Mouse (Mus musculus) hindbrain, embryonic 11.5 days (tissue): ENCODE measurements at regions not wholly inside any gene's neighbourhood (a gene's known extent, or its start where the extent isn't known, plus 50 kb on each side); places are given as distances from the start of the nearest gene placed in this dataset.

Experiments
- ATAC-seq: fragments of 200-750 bp; cut with Nextera tagmentation; 2 replicates; pipeline ENCODE4 v1.8.0; 2017; ENCODE audit warnings: mild to moderate bottlenecking, moderate TSS enrichment, moderate library complexity; ENCODE audit not compliant: low FRiP score
- DNase-seq: peaks from one replicate; pipeline ENCODE4 v3.0.0-alpha.2; 2015; ENCODE audit warnings: low spot score
- H3K27ac ChIP-seq: fragments of 300-500 bp; sonication (generic); 2 replicates; pipeline ENCODE4 v1.5.1; 2014; ENCODE audit warnings: mild to moderate bottlenecking, low read depth, low read length
- H3K27me3 ChIP-seq: fragments of 300-500 bp; sonication (generic); 2 replicates; pipeline ENCODE4 v1.6.1; 2014; ENCODE audit warnings: mild to moderate bottlenecking, low read length, moderate library complexity, mixed read lengths; ENCODE audit not compliant: control insufficient read depth, insufficient read depth
- H3K36me3 ChIP-seq: fragments of 300-500 bp; sonication (generic); 2 replicates; pipeline ENCODE4 v1.6.1; 2014; ENCODE audit warnings: mild to moderate bottlenecking, low read length, moderate library complexity, mixed read lengths; ENCODE audit not compliant: control insufficient read depth, insufficient read depth
- H3K4me1 ChIP-seq: fragments of 300-500 bp; sonication (generic); replicated peaks from 2 replicates; pipeline ENCODE4 v1.6.1; 2014; ENCODE audit warnings: low read length, mixed read lengths; ENCODE audit not compliant: control insufficient read depth, insufficient read depth
- H3K4me2 ChIP-seq: fragments of 300-500 bp; sonication (generic); replicated peaks from 2 replicates; pipeline ENCODE4 v1.6.1; 2014; ENCODE audit warnings: mild to moderate bottlenecking, low read depth, low read length
- H3K4me3 ChIP-seq: fragments of 300-500 bp; sonication (generic); 2 replicates; pipeline ENCODE4 v1.5.1; 2014; ENCODE audit warnings: low read depth, low read length
- H3K9ac ChIP-seq: fragments of 300-500 bp; sonication (generic); 2 replicates; pipeline ENCODE4 v1.6.1; 2014; ENCODE audit warnings: low read depth, low read length
- H3K9me3 ChIP-seq: fragments of 300-500 bp; sonication (generic); 2 replicates; pipeline ENCODE4 v1.6.1; 2016; ENCODE audit warnings: low read length; ENCODE audit not compliant: control insufficient read depth
- WGBS: fragments of 180-500 bp; shearing (Covaris S2); extraction: QIAGEN DNeasy Blood & Tissue Kit; methylation state at CpG from one replicate; pipeline ENCODE4 v1.1.7; 2014; 5-methylcytosine and 5-hydroxymethylcytosine counted together

- WGBS = 26% methylated on average over 5 of the region's 5 CpGs
- Histone ChIP-seq H3K9ac (no peak overlapping the region), H3K4me1 (peaks cover 7% of the 10 kb centered on the region), H3K36me3 (no peaks in the 10 kb centered on the region), H3K27me3 (no peaks in the 10 kb centered on the region), H3K9me3 (no peaks in the 10 kb centered on the region), H3K4me3 (no peak overlapping the region), H3K27ac (no peak overlapping the region), H3K4me2 (no peak overlapping the region)
- no peak for DNase-seq
- ATAC-seq = no peak; the same call in 1 of the 2 replicates
These were observed 51.1 kb upstream of the Lhx8 start for GRCm38 (mm10) chr3:154381561-154381960.
